Mouse (Mus musculus): ENCODE measurements at regions not wholly inside any gene's neighbourhood (a gene's known extent, or its start where the extent isn't known, plus 50 kb on each side); places are given as distances from the start of the nearest gene placed in this dataset.

DNA sequence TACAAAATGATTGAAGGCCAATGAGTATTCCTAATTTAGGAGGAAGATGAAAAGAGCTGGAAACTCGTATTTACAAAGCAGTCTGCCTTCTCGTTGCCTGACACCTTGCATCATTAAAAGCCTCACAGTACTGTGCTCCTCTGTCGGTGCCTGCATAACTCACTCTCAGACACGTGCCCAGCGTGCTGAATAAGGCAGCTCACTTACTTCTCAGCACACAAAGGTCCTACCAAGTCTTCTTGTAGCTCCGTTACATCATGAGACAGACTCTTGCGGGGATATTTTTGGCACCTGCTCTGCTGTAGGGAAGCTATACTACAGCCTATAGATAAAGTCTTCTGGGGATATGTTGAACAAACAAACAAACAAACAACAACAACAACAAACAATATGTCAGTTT, 400.0 kb upstream of the Atp11b start:
- WGBS, result 36% methylated on average over 7 of the region's 7 CpGs
- H3K27ac ChIP-seq, result peak overlapping the region; percentile 59

DNA sequence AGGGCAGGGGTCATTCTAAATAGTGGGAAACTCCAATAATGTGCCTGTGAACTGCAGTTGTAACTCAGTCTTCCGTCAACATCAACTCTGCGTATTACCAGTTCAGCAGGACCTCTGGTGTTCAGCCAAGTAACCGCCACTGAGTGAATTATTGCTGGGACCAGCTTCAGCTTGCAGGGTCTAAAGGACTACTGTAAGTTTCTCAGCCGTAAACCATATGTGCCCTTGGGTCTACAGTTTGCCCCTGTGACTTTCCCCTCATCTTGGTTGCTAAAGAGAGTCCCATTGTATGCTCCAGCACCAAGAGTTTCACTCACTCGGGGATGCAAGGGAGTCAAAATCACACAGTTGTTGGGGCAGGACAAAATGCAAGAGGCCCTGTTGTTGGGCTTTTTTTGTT, 399.6 kb upstream of the Atp11b start:
- no peak overlapping the region for H3K4me2 ChIP-seq (replicated peaks)
- no peaks in the 10 kb centered on the region for H3K4me1 ChIP-seq (replicated peaks; ENCODE audit: control insufficient read depth, insufficient read depth, low read length)
- no peaks in the 10 kb centered on the region for H3K9me3 ChIP-seq (ENCODE audit: control insufficient read depth, low read length)
- ATAC-seq (ENCODE audit: low FRiP score) (peak; percentile 64; the same call in 1 of the 2 replicates), DNase-seq (ENCODE audit: low spot score) (peak; percentile 76)
- no peak overlapping the region for H3K4me3 ChIP-seq (replicated peaks; ENCODE audit: low read length)
- H3K27ac ChIP-seq, result peak overlapping the region; percentile 59
- no peak overlapping the region for H3K9ac ChIP-seq
- no peaks in the 10 kb centered on the region for H3K36me3 ChIP-seq (replicated peaks; ENCODE audit: control insufficient read depth, insufficient read depth)
- H3K27me3 ChIP-seq (ENCODE audit: control insufficient read depth, insufficient read depth, low read length), result no peaks in the 10 kb centered on the region
- WGBS, result 49% methylated on average over 5 of the region's 5 CpGs

More for the DNA sequence above, 400.0 kb upstream of the Atp11b start:
- H3K4me2 ChIP-seq (replicated peaks), result no peak overlapping the region
- H3K4me1 ChIP-seq (replicated peaks; ENCODE audit: control insufficient read depth, insufficient read depth, low read length), result no peaks in the 10 kb centered on the region
- peak; percentile 74; the same call in 1 of the 2 replicates for ATAC-seq (ENCODE audit: low FRiP score)
- H3K9ac ChIP-seq, result no peak overlapping the region
- DNase-seq (ENCODE audit: low spot score), result no peak
- H3K36me3 ChIP-seq (replicated peaks; ENCODE audit: control insufficient read depth, insufficient read depth), result no peaks in the 10 kb centered on the region
- H3K9me3 ChIP-seq (ENCODE audit: control insufficient read depth, low read length), result no peaks in the 10 kb centered on the region
- H3K27me3 ChIP-seq (ENCODE audit: control insufficient read depth, insufficient read depth, low read length), result no peaks in the 10 kb centered on the region
- H3K4me3 ChIP-seq (replicated peaks; ENCODE audit: low read length), result no peak overlapping the region

DNA sequence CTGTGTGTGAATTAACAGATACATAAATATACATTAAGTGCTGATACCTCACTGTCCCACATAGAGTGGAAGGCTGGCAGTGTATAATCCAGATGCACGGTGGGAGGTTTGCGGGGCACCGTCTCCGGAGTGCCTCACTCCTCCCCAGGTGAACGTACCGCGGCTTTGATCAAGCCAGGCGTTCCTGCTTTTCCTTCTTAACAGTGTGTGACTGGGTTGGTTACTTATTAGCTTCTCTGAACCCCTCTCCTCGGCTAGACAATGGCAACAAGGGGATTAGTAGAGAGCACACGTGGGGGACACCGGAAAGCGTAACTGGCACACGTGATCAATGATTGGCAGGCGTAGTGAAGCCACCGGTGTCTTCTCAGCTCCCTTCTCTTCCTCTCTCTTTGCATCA, 396.8 kb upstream of the Atp11b start:
- Histone ChIP-seq H3K9ac (no peak overlapping the region), H3K4me3 (replicated peaks; ENCODE audit: low read length) (no peak overlapping the region), H3K4me1 (replicated peaks; ENCODE audit: control insufficient read depth, insufficient read depth, low read length) (no peaks in the 10 kb centered on the region), H3K4me2 (replicated peaks) (no peak overlapping the region), H3K27ac (no peak overlapping the region), H3K27me3 (ENCODE audit: control insufficient read depth, insufficient read depth, low read length) (no peaks in the 10 kb centered on the region), H3K9me3 (ENCODE audit: control insufficient read depth, low read length) (no peaks in the 10 kb centered on the region), H3K36me3 (replicated peaks; ENCODE audit: control insufficient read depth, insufficient read depth) (no peaks in the 10 kb centered on the region)
- 62% methylated on average over 15 of the region's 15 CpGs for WGBS
- DNase-seq (ENCODE audit: low spot score) (no peak), ATAC-seq (ENCODE audit: low FRiP score) (no peak)

DNA sequence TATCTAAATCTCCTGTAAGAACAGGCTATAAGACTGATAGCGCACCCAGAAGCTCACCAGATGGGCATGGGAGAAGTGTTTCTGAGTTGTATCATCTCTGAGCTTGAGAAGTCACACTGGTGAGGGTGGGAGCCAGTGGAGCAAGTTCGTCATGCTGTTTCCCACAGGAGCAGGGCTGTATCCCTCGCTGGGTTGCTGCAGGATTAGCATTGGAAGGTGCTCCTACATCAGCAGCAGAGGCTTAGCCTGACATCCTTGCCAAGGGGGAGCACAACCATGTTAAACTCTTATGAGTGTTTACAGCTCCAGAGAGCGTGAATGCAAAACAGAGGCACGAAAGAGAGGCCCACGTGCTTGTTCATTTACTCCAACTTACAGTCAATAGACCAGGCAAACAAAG, 395.4 kb upstream of the Atp11b start:
- Histone ChIP-seq H3K4me1 (replicated peaks; ENCODE audit: control insufficient read depth, insufficient read depth, low read length) (no peaks in the 10 kb centered on the region), H3K9me3 (ENCODE audit: control insufficient read depth, low read length) (no peaks in the 10 kb centered on the region), H3K4me3 (replicated peaks; ENCODE audit: low read length) (no peak overlapping the region), H3K4me2 (replicated peaks) (no peak overlapping the region), H3K27ac (no peak overlapping the region), H3K36me3 (replicated peaks; ENCODE audit: control insufficient read depth, insufficient read depth) (no peaks in the 10 kb centered on the region), H3K27me3 (ENCODE audit: control insufficient read depth, insufficient read depth, low read length) (no peaks in the 10 kb centered on the region), H3K9ac (no peak overlapping the region)
- WGBS, result 53% methylated on average over 6 of the region's 6 CpGs
- no peak for DNase-seq (ENCODE audit: low spot score)
- ATAC-seq (ENCODE audit: low FRiP score), result no peak

DNA sequence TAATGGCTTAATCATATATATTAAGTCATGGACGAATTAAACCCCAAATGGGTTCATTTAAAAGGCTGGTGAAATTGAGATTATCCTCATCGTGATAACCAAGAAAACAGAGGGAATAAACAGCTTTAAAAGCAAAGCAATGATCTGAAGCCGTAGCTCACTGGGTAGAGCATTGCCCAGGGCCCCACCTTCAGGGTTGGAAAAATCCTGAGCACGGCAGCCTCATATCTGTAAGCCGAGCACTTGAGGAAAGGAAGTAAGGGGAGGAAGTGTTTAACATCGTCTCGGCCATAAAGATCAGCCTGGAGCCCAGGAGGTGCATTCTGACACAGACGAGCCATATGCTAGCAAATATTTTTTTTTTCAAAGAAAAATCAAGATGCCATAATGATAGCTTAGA, 394.6 kb upstream of the Atp11b start:
- DNase-seq (ENCODE audit: low spot score) (no peak), ATAC-seq (ENCODE audit: low FRiP score) (no peak)
- WGBS, result 49% methylated on average over 8 of the region's 8 CpGs
- Histone ChIP-seq H3K9me3 (ENCODE audit: control insufficient read depth, low read length) (no peaks in the 10 kb centered on the region), H3K4me1 (replicated peaks; ENCODE audit: control insufficient read depth, insufficient read depth, low read length) (no peaks in the 10 kb centered on the region), H3K27ac (no peak overlapping the region), H3K4me2 (replicated peaks) (no peak overlapping the region), H3K9ac (no peak overlapping the region), H3K36me3 (replicated peaks; ENCODE audit: control insufficient read depth, insufficient read depth) (no peaks in the 10 kb centered on the region), H3K27me3 (ENCODE audit: control insufficient read depth, insufficient read depth, low read length) (no peaks in the 10 kb centered on the region), H3K4me3 (replicated peaks; ENCODE audit: low read length) (no peak overlapping the region)

DNA sequence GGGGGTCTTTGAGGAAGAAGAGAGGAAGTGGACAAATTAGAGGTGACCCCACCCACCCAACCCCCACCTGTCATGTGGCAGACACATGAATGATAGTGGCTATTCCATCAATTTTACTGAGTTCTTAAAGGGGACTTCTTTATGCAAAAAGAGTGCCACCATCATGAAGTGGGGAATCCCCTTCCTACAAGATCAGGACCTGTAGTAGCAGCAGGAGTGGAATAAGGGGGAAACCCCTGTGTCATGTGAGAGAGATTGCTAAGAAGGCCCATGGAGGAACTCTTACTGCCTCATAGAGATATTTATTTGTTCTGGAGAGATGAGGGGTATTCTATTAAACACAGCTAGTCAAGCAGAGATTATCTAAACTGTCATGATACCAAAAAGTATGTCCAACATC, 393.4 kb upstream of the Atp11b start:
- no peaks in the 10 kb centered on the region for H3K27me3 ChIP-seq (ENCODE audit: control insufficient read depth, insufficient read depth, low read length)
- H3K4me3 ChIP-seq (replicated peaks; ENCODE audit: low read length), result no peak overlapping the region
- no peak for ATAC-seq (ENCODE audit: low FRiP score)
- H3K9me3 ChIP-seq (ENCODE audit: control insufficient read depth, low read length), result no peaks in the 10 kb centered on the region
- no peak overlapping the region for H3K27ac ChIP-seq
- no peaks in the 10 kb centered on the region for H3K36me3 ChIP-seq (replicated peaks; ENCODE audit: control insufficient read depth, insufficient read depth)
- no peaks in the 10 kb centered on the region for H3K4me1 ChIP-seq (replicated peaks; ENCODE audit: control insufficient read depth, insufficient read depth, low read length)
- DNase-seq (ENCODE audit: low spot score), result no peak
- H3K4me2 ChIP-seq (replicated peaks), result no peak overlapping the region
- no peak overlapping the region for H3K9ac ChIP-seq

DNA sequence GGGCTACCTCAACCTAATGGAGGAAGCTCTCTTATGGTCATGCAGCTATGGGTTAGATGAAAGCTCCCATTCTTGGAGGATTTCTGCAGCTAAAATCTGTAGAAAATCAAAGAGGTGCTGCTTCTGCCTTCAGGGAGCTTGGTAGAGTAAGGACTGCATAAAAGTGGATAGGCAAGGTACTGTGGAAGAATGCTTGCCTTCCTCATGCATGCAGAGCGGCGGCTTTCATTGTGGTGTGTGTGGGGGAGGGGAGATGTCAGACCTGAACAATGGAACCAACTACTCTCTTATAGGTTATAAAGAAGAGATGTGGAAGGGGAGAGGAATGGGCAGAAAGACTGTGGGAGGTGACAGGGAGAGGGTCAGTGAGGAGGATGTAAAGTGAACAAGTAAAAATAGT, 392.8 kb upstream of the Atp11b start:
- no peak overlapping the region for H3K9ac ChIP-seq
- no peaks in the 10 kb centered on the region for H3K9me3 ChIP-seq (ENCODE audit: control insufficient read depth, low read length)
- no peaks in the 10 kb centered on the region for H3K36me3 ChIP-seq (replicated peaks; ENCODE audit: control insufficient read depth, insufficient read depth)
- H3K4me3 ChIP-seq (replicated peaks; ENCODE audit: low read length), result no peak overlapping the region
- 70% methylated on average over 2 of the region's 2 CpGs for whole genome bisulfite sequencing
- no peaks in the 10 kb centered on the region for H3K4me1 ChIP-seq (replicated peaks; ENCODE audit: control insufficient read depth, insufficient read depth, low read length)
- no peak overlapping the region for H3K27ac ChIP-seq
- DNase-seq (ENCODE audit: low spot score), result no peak
- H3K4me2 ChIP-seq (replicated peaks), result no peak overlapping the region
- ATAC-seq (ENCODE audit: low FRiP score), result no peak
- no peaks in the 10 kb centered on the region for H3K27me3 ChIP-seq (ENCODE audit: control insufficient read depth, insufficient read depth, low read length)

DNA sequence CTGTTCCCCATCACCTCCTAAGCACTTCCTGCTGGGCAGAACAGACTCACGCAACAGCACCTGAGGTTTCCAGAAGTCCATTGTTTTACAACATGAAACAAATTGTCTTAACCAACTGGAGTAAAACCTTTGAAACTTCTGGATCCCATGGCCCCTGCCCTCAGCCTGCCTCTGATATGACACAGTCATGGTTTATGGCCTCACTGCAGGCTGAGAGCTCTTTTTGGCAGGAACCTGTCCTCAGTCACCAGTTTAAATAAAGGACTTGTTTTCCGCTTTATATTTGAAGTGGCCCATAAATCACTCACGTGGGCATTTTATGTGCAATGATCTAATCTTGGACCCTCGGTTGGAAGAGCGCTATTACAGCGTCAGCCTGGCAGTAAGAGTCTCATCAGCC, 388.5 kb upstream of the Atp11b start:
- Histone ChIP-seq H3K27me3 (ENCODE audit: control insufficient read depth, insufficient read depth, low read length) (no peaks in the 10 kb centered on the region), H3K27ac (no peak overlapping the region), H3K9me3 (ENCODE audit: control insufficient read depth, low read length) (no peaks in the 10 kb centered on the region), H3K36me3 (replicated peaks; ENCODE audit: control insufficient read depth, insufficient read depth) (no peaks in the 10 kb centered on the region), H3K4me3 (replicated peaks; ENCODE audit: low read length) (no peak overlapping the region), H3K4me1 (replicated peaks; ENCODE audit: control insufficient read depth, insufficient read depth, low read length) (no peaks in the 10 kb centered on the region), H3K9ac (no peak overlapping the region), H3K4me2 (replicated peaks) (no peak overlapping the region)
- ATAC-seq (ENCODE audit: low FRiP score) (no peak), DNase-seq (ENCODE audit: low spot score) (no peak)
- 88% methylated on average over 6 of the region's 6 CpGs for WGBS

DNA sequence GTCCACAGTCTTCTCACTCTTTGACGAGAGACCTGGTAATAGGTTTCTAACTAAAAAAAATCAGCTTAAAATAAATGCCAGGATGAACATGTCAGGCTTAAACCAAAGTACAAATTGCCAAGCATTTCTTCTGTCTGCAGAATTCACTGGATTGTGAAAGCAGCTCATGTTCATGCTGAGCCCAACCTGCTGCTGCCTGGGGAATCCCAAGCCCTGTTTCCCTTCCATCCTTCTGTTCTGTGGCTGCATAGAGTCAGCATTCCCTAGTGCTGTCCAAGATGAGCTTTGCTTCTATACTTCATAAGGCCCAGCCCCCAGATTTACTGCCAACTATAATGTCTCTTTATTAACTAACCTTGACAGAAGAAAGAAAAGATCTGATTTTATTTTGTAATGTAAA, 381.6 kb upstream of the Atp11b start:
- WGBS, result 81% methylated on average over 1 of the region's 1 CpGs
- ATAC-seq (ENCODE audit: low FRiP score), result no peak

DNA sequence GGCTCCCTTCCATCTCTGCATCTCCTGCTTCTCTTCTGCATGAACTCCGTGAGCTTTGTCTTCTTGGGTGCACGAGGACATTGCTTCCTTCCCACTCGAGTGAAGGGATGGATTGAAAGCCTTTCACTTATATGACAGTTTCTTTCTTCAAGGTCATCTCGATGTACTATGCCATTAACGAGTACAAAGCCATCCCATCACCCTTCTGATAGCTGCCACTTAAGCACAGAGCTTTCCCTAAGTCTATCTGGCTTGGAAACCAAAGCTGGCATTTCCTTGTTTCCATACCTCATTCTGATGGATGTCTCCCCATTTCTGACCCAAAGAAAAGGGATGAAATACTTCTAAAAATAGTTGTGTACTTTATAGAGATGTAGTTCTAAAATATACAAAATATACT, 366.5 kb upstream of the Atp11b start:
- Histone ChIP-seq H3K9me3 (ENCODE audit: control insufficient read depth, low read length) (no peaks in the 10 kb centered on the region), H3K36me3 (replicated peaks; ENCODE audit: control insufficient read depth, insufficient read depth) (no peaks in the 10 kb centered on the region), H3K4me1 (replicated peaks; ENCODE audit: control insufficient read depth, insufficient read depth, low read length) (no peaks in the 10 kb centered on the region), H3K9ac (no peak overlapping the region), H3K4me2 (replicated peaks) (no peak overlapping the region), H3K27me3 (ENCODE audit: control insufficient read depth, insufficient read depth, low read length) (no peaks in the 10 kb centered on the region), H3K4me3 (replicated peaks; ENCODE audit: low read length) (no peak overlapping the region), H3K27ac (no peak overlapping the region)
- ATAC-seq (ENCODE audit: low FRiP score) (no peak), DNase-seq (ENCODE audit: low spot score) (no peak)
- WGBS, result 81% methylated on average over 5 of the region's 5 CpGs

More for the DNA sequence above, 381.6 kb upstream of the Atp11b start:
- Histone ChIP-seq H3K4me3 (replicated peaks; ENCODE audit: low read length) (no peak overlapping the region), H3K27me3 (ENCODE audit: control insufficient read depth, insufficient read depth, low read length) (no peaks in the 10 kb centered on the region), H3K27ac (no peak overlapping the region), H3K9ac (no peak overlapping the region), H3K4me2 (replicated peaks) (no peak overlapping the region), H3K36me3 (replicated peaks; ENCODE audit: control insufficient read depth, insufficient read depth) (no peaks in the 10 kb centered on the region), H3K4me1 (replicated peaks; ENCODE audit: control insufficient read depth, insufficient read depth, low read length) (no peaks in the 10 kb centered on the region), H3K9me3 (ENCODE audit: control insufficient read depth, low read length) (no peaks in the 10 kb centered on the region)
- no peak for DNase-seq (ENCODE audit: low spot score)
